Comparison of ENCODE assay signal across 24 mouse cellular contexts in the genomic region with DNA sequence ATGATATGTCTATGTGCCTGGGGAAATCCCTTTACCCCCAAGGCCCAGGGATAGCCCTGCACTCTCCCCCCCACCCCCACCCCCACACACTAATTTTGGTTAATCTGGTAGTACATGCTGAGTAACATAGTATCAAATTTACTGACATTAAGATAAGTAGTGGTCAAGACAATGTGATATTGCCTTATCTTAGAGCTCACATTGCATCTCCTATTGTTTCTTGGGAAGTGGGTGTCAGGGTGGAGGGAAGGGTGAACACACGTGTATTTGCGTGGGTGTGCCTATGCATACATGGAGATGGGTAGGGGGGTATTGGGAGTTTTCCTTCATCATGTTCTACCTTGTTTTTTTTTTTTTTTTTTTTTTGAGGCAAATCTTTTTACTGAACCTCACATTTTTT.
DNase-seq lines count a peak whose midpoint lies in the region; ATAC-seq and TF ChIP-seq lines count a peak whose summit lies in the region.
"Had no signal": no experiment of that assay in that cellular context is flagged by ENCODE, and none has a peak within 500 bp of the region (broad histone marks: within the 10 kb centered on the region; RNA-seq: fewer than 3 reads in every experiment).

No protein-coding gene starts in this region.

- no peak for ATAC-seq in heart, embryonic 13.5 days (ENCODE audit: extremely low read depth, insufficient number of reproducible peaks, low FRiP score, low TSS enrichment)
- peak; percentile 36; the same call in 1 of the 2 replicates for ATAC-seq in liver, embryonic 14.5 days (ENCODE audit: insufficient read depth)
- ATAC-seq in liver, postnatal 0 days: no peak
- ATAC-seq: forebrain, postnatal 0 days had no signal

- TF ChIP-seq POLR2A in MEL (IDR thresholded peaks at IDR 0.05; ENCODE audit: control insufficient read depth in 1 of 2, insufficient read depth in 1 of 2, low read depth in 1 of 2, low read length in 2 of 2, poor library complexity in 1 of 2): no peak

- no peak for TF ChIP-seq CTCF in liver, embryonic 14.5 days (IDR thresholded peaks at IDR 0.05; ENCODE audit: low read depth)
- no peak for TF ChIP-seq CTCF in liver, postnatal 0 days (IDR thresholded peaks at IDR 0.05; ENCODE audit: low read depth)
- TF ChIP-seq CTCF in MEL (IDR thresholded peaks at IDR 0.05 in 2 of 3, conservative IDR thresholded peaks at IDR 0.05 in 1 of 3; ENCODE audit: control insufficient read depth in 1 of 3, insufficient read depth in 1 of 3, low read depth in 2 of 3, low read length in 3 of 3, poor library complexity in 1 of 3, severe bottlenecking in 1 of 3): no peak

- H3K4me1 ChIP-seq in heart, embryonic 13.5 days: no peaks in the 10 kb centered on the region
- H3K4me1 ChIP-seq in liver, embryonic 14.5 days (replicated peaks; ENCODE audit: control insufficient read depth in 2 of 2, insufficient read depth in 2 of 2, low read length in 1 of 2): peaks cover 4 to 14% of the 10 kb centered on the region in 2 experiments; a peak in 3 of 4 replicates
- no peaks in the 10 kb centered on the region; the same call in 1 of the 2 replicates for H3K4me1 ChIP-seq in liver, postnatal 0 days (ENCODE audit: insufficient read depth)
- peaks cover 23 to 36% of the 10 kb centered on the region in 2 experiments for H3K4me1 ChIP-seq in MEL (ENCODE audit: control insufficient read depth in 1 of 2, insufficient read depth in 2 of 2, low read length in 2 of 2)
- H3K4me1 ChIP-seq: embryonic facial prominence, embryonic 15.5 days; forebrain, embryonic 12.5 days; hindbrain, embryonic 13.5 days; limb, embryonic 13.5 days; stomach, embryonic 15.5 days had no signal

- no peak for DNase-seq in heart, adult 8-10 months (ENCODE audit: low spot score)
- DNase-seq in liver, embryonic 14.5 days (ENCODE audit: low read depth in 3 of 3, low spot score in 3 of 3): no peak
- DNase-seq in liver, postnatal 0 days: no peak
- DNase-seq in 416B (ENCODE audit: low read depth) (peak; percentile 51), MEL (ENCODE audit: low read depth, low spot score) (no peak)
- no peak for DNase-seq in embryo, embryonic 9.5 days (ENCODE audit: extremely low spot score)
- DNase-seq: adrenal gland, adult 8-10 months; cerebellum, adult 2 months; cerebellum, postnatal 14 days; forebrain, postnatal 0 days; heart, postnatal 36 days; midbrain, embryonic 14.5 days; retina, postnatal 1 day; right cerebral cortex, postnatal 14 days; thymus, postnatal 14 days had no signal

- no peak for TF ChIP-seq RAD21 in MEL (IDR thresholded peaks at IDR 0.05; ENCODE audit: low read depth, low read length)

- H3K27ac ChIP-seq in heart, embryonic 13.5 days (replicated peaks): peak overlapping the region; percentile 62; the same call in 1 of the 2 replicates
- H3K27ac ChIP-seq in liver, embryonic 14.5 days: no peak overlapping the region
- no peak overlapping the region for H3K27ac ChIP-seq in liver, postnatal 0 days (ENCODE audit: low read depth)
- H3K27ac ChIP-seq in MEL (ENCODE audit: control insufficient read depth, low read depth, low read length): no peak overlapping the region
- H3K27ac ChIP-seq: embryonic facial prominence, embryonic 15.5 days; forebrain, embryonic 12.5 days; hindbrain, embryonic 13.5 days; limb, embryonic 13.5 days; macrophage; stomach, embryonic 15.5 days had no signal

- H3K79me2 ChIP-seq in MEL (ENCODE audit: control insufficient read depth, insufficient read depth, low read length, poor library complexity): no peaks in the 10 kb centered on the region

- no peaks in the 10 kb centered on the region for H3K9me3 ChIP-seq in heart, embryonic 13.5 days
- no peaks in the 10 kb centered on the region for H3K9me3 ChIP-seq in liver, embryonic 14.5 days (ENCODE audit: control insufficient read depth, low read length)
- no peaks in the 10 kb centered on the region for H3K9me3 ChIP-seq in liver, postnatal 0 days (ENCODE audit: low read length)
- H3K9me3 ChIP-seq in MEL (replicated peaks; ENCODE audit: insufficient read depth, low read length): no peaks in the 10 kb centered on the region
- H3K9me3 ChIP-seq: embryonic facial prominence, embryonic 10.5 days; embryonic facial prominence, embryonic 15.5 days; forebrain, embryonic 12.5 days; heart, embryonic 10.5 days; hindbrain, embryonic 13.5 days; limb, embryonic 13.5 days; stomach, embryonic 15.5 days had no signal

- WGBS in heart, embryonic 13.5 days: 56% methylated on average over 2 of the region's 2 CpGs
- 12% methylated on average over 2 of the region's 2 CpGs for WGBS in liver, embryonic 14.5 days (ENCODE audit: insufficient replicate concordance)
- WGBS in liver, postnatal 0 days (ENCODE audit: insufficient replicate concordance): 41% methylated on average over 2 of the region's 2 CpGs

- H3K9ac ChIP-seq in heart, embryonic 13.5 days: no peak overlapping the region
- no peak overlapping the region for H3K9ac ChIP-seq in liver, embryonic 14.5 days (replicated peaks)
- H3K9ac ChIP-seq in liver, postnatal 0 days (replicated peaks): no peak overlapping the region
- H3K9ac ChIP-seq in MEL (ENCODE audit: control insufficient read depth, low read depth, low read length, poor library complexity, severe bottlenecking): no peak overlapping the region
- H3K9ac ChIP-seq: embryonic facial prominence, embryonic 15.5 days; forebrain, embryonic 12.5 days; forebrain, postnatal 0 days; hindbrain, embryonic 13.5 days; limb, embryonic 13.5 days; stomach, embryonic 15.5 days had no signal

- H3K36me3 ChIP-seq in heart, embryonic 13.5 days: no peaks in the 10 kb centered on the region
- no peaks in the 10 kb centered on the region for H3K36me3 ChIP-seq in liver, embryonic 14.5 days (replicated peaks; ENCODE audit: control insufficient read depth, insufficient read depth, low read depth)
- no peaks in the 10 kb centered on the region for H3K36me3 ChIP-seq in liver, postnatal 0 days (replicated peaks; ENCODE audit: insufficient read depth, low read length)
- peaks cover 0 to 39% of the 10 kb centered on the region in 2 experiments; a peak in 2 of 4 replicates for H3K36me3 ChIP-seq in MEL (ENCODE audit: control insufficient read depth in 1 of 2, insufficient read depth in 2 of 2, low read length in 2 of 2)
- H3K36me3 ChIP-seq: embryonic facial prominence, embryonic 10.5 days; embryonic facial prominence, embryonic 15.5 days; forebrain, embryonic 12.5 days; heart, embryonic 10.5 days; hindbrain, embryonic 13.5 days; limb, embryonic 13.5 days; stomach, embryonic 15.5 days had no signal

- no peak overlapping the region for H3K4me3 ChIP-seq in heart, embryonic 13.5 days
- no peak overlapping the region for H3K4me3 ChIP-seq in liver, embryonic 14.5 days (ENCODE audit: insufficient read depth in 1 of 2, low read depth in 2 of 2, low read length in 2 of 2)
- no peak overlapping the region for H3K4me3 ChIP-seq in liver, postnatal 0 days (ENCODE audit: low read depth, low read length)
- H3K4me3 ChIP-seq in MEL (ENCODE audit: control insufficient read depth in 1 of 2, insufficient read depth in 1 of 2, low read depth in 2 of 2, low read length in 2 of 2): no peak overlapping the region
- H3K4me3 ChIP-seq: embryonic facial prominence, embryonic 10.5 days; embryonic facial prominence, embryonic 15.5 days; forebrain, embryonic 12.5 days; heart, embryonic 10.5 days; hindbrain, embryonic 13.5 days; limb, embryonic 13.5 days; stomach, embryonic 15.5 days had no signal

- H3K4me2 ChIP-seq in heart, embryonic 13.5 days: no peak overlapping the region
- H3K4me2 ChIP-seq in liver, embryonic 14.5 days (ENCODE audit: low read depth): no peak overlapping the region
- no peak overlapping the region for H3K4me2 ChIP-seq in liver, postnatal 0 days (ENCODE audit: low read depth, low read length)
- H3K4me2 ChIP-seq: embryonic facial prominence, embryonic 15.5 days; forebrain, embryonic 12.5 days; hindbrain, embryonic 13.5 days; limb, embryonic 13.5 days; stomach, embryonic 15.5 days had no signal

- no peaks in the 10 kb centered on the region for H3K27me3 ChIP-seq in heart, embryonic 13.5 days (replicated peaks)
- no peaks in the 10 kb centered on the region for H3K27me3 ChIP-seq in liver, embryonic 14.5 days (ENCODE audit: control insufficient read depth, insufficient read depth, low read length)
- no peaks in the 10 kb centered on the region for H3K27me3 ChIP-seq in liver, postnatal 0 days (ENCODE audit: insufficient read depth, low read length)
- no peaks in the 10 kb centered on the region for H3K27me3 ChIP-seq in MEL (ENCODE audit: control insufficient read depth in 1 of 2, insufficient read depth in 2 of 2, low read length in 2 of 2)
- H3K27me3 ChIP-seq: embryonic facial prominence, embryonic 15.5 days; hindbrain, embryonic 13.5 days; limb, embryonic 13.5 days; stomach, embryonic 15.5 days had no signal

- TF ChIP-seq EP300 in liver, embryonic 14.5 days (IDR thresholded peaks at IDR 0.05; ENCODE audit: low read depth): no peak
- no peak for TF ChIP-seq EP300 in liver, postnatal 0 days (IDR thresholded peaks at IDR 0.05; ENCODE audit: low read depth)
- TF ChIP-seq EP300 in MEL (IDR thresholded peaks at IDR 0.05; ENCODE audit: low read depth in 1 of 2, low read length in 2 of 2): 0 out of 4 replicates have a peak, but pooled peaks have one; percentile 9 to 23

TF ChIP-seq in MEL, 35 proteins besides CTCF, POLR2A, EP300 and RAD21:
- TF ChIP-seq E2F4 (IDR thresholded peaks at IDR 0.05; ENCODE audit: borderline replicate concordance, low read depth, low read length): no peak
- TF ChIP-seq ZC3H11A (IDR thresholded peaks at IDR 0.05; ENCODE audit: low read depth, low read length): no peak
- TF ChIP-seq RCOR1 (IDR thresholded peaks at IDR 0.05; ENCODE audit: low read depth, low read length): no peak
- TF ChIP-seq MAFK (IDR thresholded peaks at IDR 0.05; ENCODE audit: borderline replicate concordance, low read depth, low read length): no peak
- TF ChIP-seq HCFC1 (IDR thresholded peaks at IDR 0.05; ENCODE audit: low read depth, low read length): no peak
- no peak for TF ChIP-seq KAT2A (conservative IDR thresholded peaks at IDR 0.05; ENCODE audit: low read depth, low read length)
- no peak for TF ChIP-seq MYC (IDR thresholded peaks at IDR 0.05; ENCODE audit: low read depth, low read length)
- no peak for TF ChIP-seq MAX (IDR thresholded peaks at IDR 0.05; ENCODE audit: low read length)
- no peak for TF ChIP-seq TBP (IDR thresholded peaks at IDR 0.05; ENCODE audit: low read depth, low read length)
